Mouse (Mus musculus): ENCODE results near the gene Oip5. TPM values are rescaled to one million over a fixed set of nuclear protein-coding genes. Genes with fewer than 3 reads are reported as not detected.
"Not testable (repeated sequence)": the region's sequence is repeated elsewhere in the genome, so short reads cannot be mapped to it uniquely, and the experiment has no call there.

Oip5 gene
- 13.2 and 14.3 TPM in 2 replicates for polyA plus RNA-seq (2015; fragmentation: Nextera tagmentation; extraction: Ambion mirVana)

DNA sequence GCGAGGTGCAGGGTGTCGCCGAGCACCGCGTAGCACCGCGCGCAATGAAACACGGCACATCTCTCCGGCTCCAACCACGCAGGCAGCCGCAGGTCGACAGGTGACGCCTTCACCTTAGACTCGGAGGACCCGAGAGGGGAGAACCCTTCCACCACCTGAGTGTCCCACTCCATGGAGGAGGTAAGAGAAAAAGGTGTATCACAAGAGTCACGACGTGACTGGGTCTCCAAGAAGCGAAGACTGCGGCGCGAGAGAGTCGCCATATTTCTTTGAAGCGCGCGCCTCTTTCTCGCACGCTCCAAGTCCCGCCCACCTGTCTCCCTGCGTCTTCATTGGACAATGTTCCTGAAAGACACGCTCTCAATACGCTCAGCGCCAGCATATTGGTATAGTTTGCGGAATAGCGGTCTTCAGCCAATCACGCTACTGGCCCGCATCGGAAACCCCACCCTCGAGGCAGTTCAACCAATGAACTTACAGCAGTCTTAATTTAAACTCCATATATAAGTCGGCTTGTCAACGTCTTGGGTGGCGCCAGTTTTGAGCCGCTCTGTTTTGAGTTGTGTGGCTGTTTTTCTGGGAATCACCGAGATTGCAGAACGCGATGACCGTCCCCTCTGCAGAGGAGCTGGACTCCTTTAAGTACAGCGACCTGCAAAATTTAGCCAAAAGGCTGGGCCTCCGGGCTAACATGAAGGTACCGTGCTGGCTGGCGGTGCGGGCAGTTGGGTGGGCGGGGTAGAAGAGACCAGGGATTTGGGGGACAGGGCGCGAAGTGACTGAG is at the start of gene Oip5, which contains the start of gene Nusap1:
Gene Oip5, minus strand, starts transcription at position 271 of the 784 bp plus-strand sequence.
Gene Nusap1, plus strand, starts transcription at position 100 of the 784 bp plus-strand sequence.
- Histone ChIP-seq H3K4me2 (replicated peaks) (peak within 1 kb of the TSS; percentile 84), H3K27me3 (no peaks in the 10 kb centered on the region), H3K9ac (replicated peaks) (peak within 1 kb of the TSS; percentile 53), H3K27ac (replicated peaks) (peak within 1 kb of the TSS; percentile 28; the same call in 1 of the 2 replicates), H3K4me3 (peak within 1 kb of the TSS; percentile 76), H3K9me3 (no peaks in the 10 kb centered on the region), H3K36me3 (no peaks in the 10 kb centered on the region), H3K4me1 (peaks cover 31% of the 10 kb centered on the region)
- WGBS: under 1% methylated on average over 55 of the region's 55 CpGs
- ATAC-seq (replicated peaks): peak; percentile 100

DNA sequence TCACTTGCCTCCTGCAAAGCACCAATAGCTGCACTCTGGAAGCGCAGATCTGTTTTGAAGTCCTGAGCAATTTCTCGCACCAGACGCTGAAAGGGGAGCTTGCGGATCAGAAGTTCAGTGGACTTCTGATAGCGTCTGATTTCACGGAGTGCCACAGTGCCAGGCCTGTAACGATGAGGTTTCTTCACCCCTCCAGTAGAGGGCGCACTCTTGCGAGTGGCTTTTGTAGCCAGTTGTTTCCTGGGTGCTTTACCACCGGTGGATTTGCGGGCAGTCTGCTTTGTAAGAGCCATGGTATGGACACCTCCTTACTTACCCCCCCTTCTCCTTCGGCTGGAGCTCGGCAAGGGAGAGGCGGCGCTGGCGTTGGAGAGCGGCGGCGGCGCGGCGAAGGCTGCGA is 47.5 kb upstream of the Oip5 start:
- H3K9ac ChIP-seq (replicated peaks); ATAC-seq (replicated peaks); H3K36me3 ChIP-seq; H3K27ac ChIP-seq (replicated peaks); H3K27me3 ChIP-seq; H3K4me3 ChIP-seq; H3K9me3 ChIP-seq; H3K4me2 ChIP-seq (replicated peaks): not testable (repeated sequence)
- WGBS: 78% methylated on average over 20 of the region's 23 CpGs
- peaks cover 13% of the 10 kb centered on the region for H3K4me1 ChIP-seq

DNA sequence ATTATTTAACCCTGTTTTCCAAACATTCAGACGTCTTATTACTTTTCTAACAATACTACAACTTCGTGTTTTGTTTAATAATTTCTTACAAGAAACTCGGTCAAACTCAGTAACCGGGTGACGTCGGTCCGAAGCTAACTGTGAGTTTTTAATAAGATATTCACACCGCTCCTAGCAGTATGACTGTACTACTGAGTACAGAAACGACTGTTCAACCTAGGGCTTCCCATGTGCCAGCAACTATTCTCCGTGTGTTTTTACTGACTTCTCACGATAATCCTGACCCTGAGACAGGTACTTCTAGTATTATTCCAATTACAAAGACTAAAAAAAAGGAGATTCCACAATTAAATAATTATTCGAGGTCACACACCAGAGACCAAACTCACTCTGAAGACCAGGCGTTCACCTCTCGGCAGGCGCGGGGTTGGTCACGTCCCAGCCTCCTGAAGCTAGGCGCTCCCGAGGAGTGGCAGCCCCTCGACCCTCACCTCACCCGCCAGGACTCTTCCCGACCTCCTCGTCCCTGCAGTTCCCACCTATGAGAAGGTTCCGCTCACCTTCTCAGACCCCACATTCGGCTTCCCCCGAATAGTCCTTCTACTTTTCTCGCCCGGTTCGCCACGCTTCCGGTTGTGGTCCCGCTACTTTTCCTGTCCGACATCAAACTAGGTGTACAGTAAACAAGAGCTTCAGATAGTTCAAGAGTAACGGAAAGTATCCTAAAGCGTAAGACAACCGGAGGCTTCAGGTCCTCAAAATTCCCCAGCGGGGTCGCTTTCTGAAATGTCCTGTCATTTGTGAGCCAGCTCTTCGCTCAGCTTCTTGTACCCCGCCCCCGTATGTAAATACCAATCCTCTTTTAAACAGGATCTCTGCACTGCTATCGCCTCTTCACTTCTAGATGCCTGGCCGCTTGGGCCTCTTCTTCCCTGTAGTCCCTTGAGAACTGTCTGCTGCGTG is 44.2 kb upstream of the Oip5 start, which contains the start of gene Ndufaf1:
Gene Ndufaf1, minus strand, starts transcription at position 608 of the 963 bp plus-strand sequence.
- Histone ChIP-seq H3K4me1 (peaks cover 13% of the 10 kb centered on the region), H3K4me3 (peak within 1 kb of the TSS; percentile 93), H3K27me3 (no peaks in the 10 kb centered on the region), H3K9me3 (no peaks in the 10 kb centered on the region), H3K9ac (replicated peaks) (peak within 1 kb of the TSS; percentile 85), H3K36me3 (peaks cover 12% of the 10 kb centered on the region), H3K4me2 (replicated peaks) (peak within 1 kb of the TSS; percentile 89), H3K27ac (replicated peaks) (no peak within 1 kb of the TSS)
- ATAC-seq (replicated peaks): peak; percentile 91
- WGBS: 1% methylated on average over 44 of the region's 44 CpGs

DNA sequence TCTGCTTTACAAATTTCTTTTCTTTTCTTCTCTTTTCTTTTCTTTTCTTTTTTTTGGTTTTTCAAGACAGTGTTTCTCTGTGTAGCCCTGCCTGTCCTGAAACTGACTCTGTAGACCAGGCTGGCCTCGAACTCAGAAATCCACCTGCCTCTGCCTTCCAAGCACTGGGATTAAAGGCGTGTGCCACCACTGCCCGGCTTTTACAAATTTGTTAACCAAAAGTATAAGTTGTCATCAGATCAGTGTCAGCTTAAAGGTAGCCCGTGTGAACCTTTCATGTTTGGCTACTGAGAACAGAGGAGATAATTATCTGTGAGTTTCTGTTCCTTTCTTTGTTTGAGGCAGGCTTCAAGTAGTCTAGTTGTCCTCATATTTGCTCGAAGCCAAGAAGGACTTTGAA is 26.0 kb upstream of the Oip5 start:
- WGBS: 94% methylated on average over 5 of the region's 5 CpGs
- H3K27ac ChIP-seq (replicated peaks): no peak overlapping the region
- ATAC-seq (replicated peaks): no peak
- H3K4me2 ChIP-seq (replicated peaks): no peak overlapping the region
- no peak overlapping the region for H3K9ac ChIP-seq (replicated peaks)
- H3K9me3 ChIP-seq: no peaks in the 10 kb centered on the region
- H3K4me1 ChIP-seq: no peaks in the 10 kb centered on the region
- no peak overlapping the region for H3K4me3 ChIP-seq
- H3K36me3 ChIP-seq: peaks cover 43% of the 10 kb centered on the region
- H3K27me3 ChIP-seq: no peaks in the 10 kb centered on the region

DNA sequence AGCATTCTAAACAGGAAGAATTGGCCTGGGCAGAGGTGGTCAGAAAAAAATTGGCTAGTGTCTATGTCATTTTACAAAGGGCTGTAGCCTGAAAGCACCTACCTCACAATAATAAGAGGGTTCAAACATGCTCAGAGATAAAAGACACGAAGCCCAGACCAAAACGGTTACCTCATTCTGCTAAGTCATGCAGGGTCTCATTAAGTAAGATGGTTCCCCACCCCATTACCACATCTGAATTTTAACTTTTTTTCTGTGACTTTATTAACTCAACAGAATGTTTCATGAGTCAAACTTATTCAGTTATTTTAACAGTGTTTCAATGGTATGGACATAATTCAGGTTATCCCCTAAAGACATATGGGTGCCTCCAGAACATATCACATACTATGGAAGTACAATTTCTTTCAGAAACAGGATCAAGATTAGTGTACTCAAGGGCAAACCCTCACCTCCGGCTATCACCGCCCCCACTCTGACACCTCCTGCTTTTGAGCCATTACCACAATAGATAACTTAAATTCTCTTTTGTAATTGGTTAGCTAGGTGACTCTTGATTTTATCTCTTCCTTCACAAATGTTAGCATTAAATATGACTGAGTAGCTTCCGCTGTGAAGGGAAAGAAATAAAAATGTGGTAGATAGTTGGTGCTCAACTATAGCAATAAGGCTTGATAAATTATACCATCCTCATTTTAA is 23.1 kb upstream of the Oip5 start:
- no peak for ATAC-seq (replicated peaks)
- Histone ChIP-seq H3K4me2 (replicated peaks) (no peak overlapping the region), H3K4me3 (no peak overlapping the region), H3K4me1 (no peaks in the 10 kb centered on the region), H3K9ac (replicated peaks) (no peak overlapping the region), H3K27ac (replicated peaks) (no peak overlapping the region), H3K9me3 (no peaks in the 10 kb centered on the region), H3K27me3 (no peaks in the 10 kb centered on the region), H3K36me3 (peaks cover 36% of the 10 kb centered on the region)
- 89% methylated on average over 5 of the region's 5 CpGs for WGBS

GRCm38 (mm10) chr2:119636781-119637180 is 18.5 kb upstream of the Oip5 start:
- Histone ChIP-seq H3K27me3 (no peaks in the 10 kb centered on the region), H3K9me3 (no peaks in the 10 kb centered on the region), H3K36me3 (peaks cover 40% of the 10 kb centered on the region), H3K27ac (replicated peaks) (no peak overlapping the region), H3K9ac (replicated peaks) (no peak overlapping the region), H3K4me3 (no peak overlapping the region), H3K4me2 (replicated peaks) (no peak overlapping the region), H3K4me1 (no peaks in the 10 kb centered on the region)
- WGBS: 91% methylated on average over 1 of the region's 1 CpGs
- no peak for ATAC-seq (replicated peaks)

DNA sequence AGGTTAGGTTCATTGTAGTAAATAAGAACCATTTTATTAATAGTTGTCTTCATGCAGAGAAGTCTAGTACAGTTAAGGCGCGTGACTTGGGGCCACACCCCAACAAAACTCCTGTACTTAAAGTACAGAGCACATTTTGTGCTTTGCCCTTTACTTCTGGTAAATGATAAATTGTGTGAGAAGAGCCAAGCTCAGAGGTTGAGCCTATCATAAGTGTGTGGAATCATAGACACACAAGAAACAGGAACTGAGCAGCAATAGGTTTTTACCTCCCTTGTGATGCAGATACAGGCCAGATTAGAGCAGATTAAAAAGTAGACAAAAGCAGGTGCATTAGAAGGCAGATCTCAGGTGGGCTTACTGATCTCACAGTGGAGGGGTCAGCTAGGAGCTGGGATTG is 3.0 kb upstream of the Oip5 start:
- Histone ChIP-seq H3K4me2 (replicated peaks) (peak overlapping the region; percentile 24), H3K27me3 (no peaks in the 10 kb centered on the region), H3K36me3 (0 out of 2 replicates have a peak, but pooled peaks cover 8% of the 10 kb centered on the region), H3K4me3 (peak overlapping the region; percentile 9; the same call in 1 of the 2 replicates), H3K27ac (replicated peaks) (no peak overlapping the region), H3K4me1 (peaks cover 31% of the 10 kb centered on the region), H3K9me3 (no peaks in the 10 kb centered on the region), H3K9ac (replicated peaks) (no peak overlapping the region)
- ATAC-seq (replicated peaks): no peak
- WGBS: 95% methylated on average over 2 of the region's 2 CpGs

GRCm38 (mm10) chr2:119619002-119619401 is 733 bp upstream of the Oip5 start:
- WGBS: 5% methylated on average over 6 of the region's 6 CpGs

DNA sequence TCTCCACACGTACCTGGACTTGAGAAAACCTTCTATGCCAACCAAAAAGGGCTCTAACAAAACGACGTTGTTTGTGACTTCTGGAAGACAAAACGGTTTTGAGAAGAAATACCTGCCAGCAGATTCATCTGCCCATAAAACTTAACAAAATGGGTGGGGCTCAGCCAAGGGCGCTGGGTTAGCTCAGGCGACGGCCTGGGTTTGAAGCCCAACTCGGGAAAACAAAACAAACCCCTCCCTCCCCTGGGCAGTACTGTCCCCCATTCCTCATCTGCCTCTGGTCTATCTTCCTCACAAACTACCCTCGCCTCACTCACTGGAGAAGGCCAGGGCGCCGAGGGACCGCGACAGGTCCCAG is 449 bp downstream of the Oip5 start:
- Histone ChIP-seq H3K4me2 (replicated peaks) (peak overlapping the region; percentile 84), H3K27ac (replicated peaks) (peak overlapping the region; percentile 28; the same call in 1 of the 2 replicates)
- WGBS: under 1% methylated on average over 13 of the region's 13 CpGs

More at GRCm38 (mm10) chr2:119619002-119619401, 733 bp upstream of the Oip5 start:
- ATAC-seq (replicated peaks); H3K27me3 ChIP-seq; H3K9me3 ChIP-seq; H3K36me3 ChIP-seq: not testable (repeated sequence)
- Histone ChIP-seq H3K4me1 (peaks cover 31% of the 10 kb centered on the region), H3K9ac (replicated peaks) (peak overlapping the region; percentile 31; the same call in 1 of the 2 replicates), H3K27ac (replicated peaks) (0 out of 2 replicates have a peak overlapping the region, but pooled peaks have one; percentile 12), H3K4me3 (peak overlapping the region; percentile 76), H3K4me2 (replicated peaks) (peak overlapping the region; percentile 84)

DNA sequence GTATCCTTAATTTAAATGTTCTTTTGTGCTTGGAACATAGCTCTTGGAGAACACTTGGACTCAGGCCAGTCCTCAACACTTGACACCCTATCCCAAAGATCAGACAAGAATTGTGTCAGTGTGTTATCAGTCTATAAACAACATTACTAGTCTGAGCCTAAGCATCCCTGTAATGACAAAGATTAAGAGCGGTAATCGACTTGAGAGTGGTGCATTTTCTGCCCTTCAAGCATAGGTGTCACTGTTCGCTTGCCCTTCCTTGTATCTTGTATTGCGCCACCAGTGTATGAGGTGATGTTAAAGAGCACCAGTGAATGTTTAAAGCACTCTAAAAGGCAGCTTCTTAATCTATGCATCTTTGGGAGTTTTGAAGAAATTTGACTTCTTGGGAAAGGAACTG is 11.2 kb downstream of the Oip5 start:
- H3K4me1 ChIP-seq: no peaks in the 10 kb centered on the region
- H3K9ac ChIP-seq (replicated peaks): no peak overlapping the region
- no peaks in the 10 kb centered on the region for H3K9me3 ChIP-seq
- H3K36me3 ChIP-seq: peaks cover 41% of the 10 kb centered on the region
- no peak overlapping the region for H3K27ac ChIP-seq (replicated peaks)
- 95% methylated on average over 4 of the region's 4 CpGs for WGBS
- no peak overlapping the region for H3K4me2 ChIP-seq (replicated peaks)
- no peaks in the 10 kb centered on the region for H3K27me3 ChIP-seq
- ATAC-seq (replicated peaks): no peak
- H3K4me3 ChIP-seq: no peak overlapping the region

More for the DNA sequence above, 449 bp downstream of the Oip5 start:
- Histone ChIP-seq H3K9me3 (no peaks in the 10 kb centered on the region), H3K4me3 (peak overlapping the region; percentile 76), H3K27me3 (no peaks in the 10 kb centered on the region), H3K9ac (replicated peaks) (peak overlapping the region; percentile 53), H3K36me3 (no peaks in the 10 kb centered on the region), H3K4me1 (peaks cover 31% of the 10 kb centered on the region)
- ATAC-seq (replicated peaks): no peak

DNA sequence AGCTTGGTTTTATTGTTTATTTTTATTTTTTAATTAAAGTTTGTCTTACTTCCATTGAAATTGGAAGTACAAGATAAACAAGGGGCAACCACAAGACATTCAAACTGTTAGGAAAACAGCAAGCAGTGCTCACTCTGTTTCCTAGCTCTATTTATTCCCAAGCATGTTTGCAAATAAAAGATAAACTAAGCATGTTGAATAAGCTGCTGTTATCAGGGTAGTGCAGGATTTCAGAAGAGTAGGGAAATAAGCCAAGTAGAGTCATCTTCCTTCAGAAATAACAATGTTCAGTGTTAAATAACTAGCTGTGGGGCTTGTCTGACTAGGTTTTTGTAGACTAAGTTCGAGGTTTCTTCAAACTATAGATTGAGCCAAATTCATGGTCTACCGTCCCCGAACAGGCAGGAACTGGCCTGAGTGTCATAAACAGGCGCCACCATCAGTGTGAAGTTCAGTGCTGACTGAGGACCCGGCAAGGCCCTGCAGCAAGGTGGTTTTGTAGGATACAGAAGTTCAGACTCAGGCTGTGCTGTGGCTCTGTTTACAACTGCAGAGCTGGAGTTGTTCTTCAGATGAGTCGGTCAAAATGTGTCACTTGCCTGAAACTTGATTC is 12.8 kb downstream of the Oip5 start:
- 91% methylated on average over 6 of the region's 6 CpGs for WGBS
- Histone ChIP-seq H3K36me3 (peaks cover 39% of the 10 kb centered on the region), H3K9me3 (no peaks in the 10 kb centered on the region), H3K27ac (replicated peaks) (no peak overlapping the region), H3K9ac (replicated peaks) (no peak overlapping the region), H3K4me2 (replicated peaks) (no peak overlapping the region), H3K4me3 (no peak overlapping the region), H3K27me3 (no peaks in the 10 kb centered on the region), H3K4me1 (peaks cover 9% of the 10 kb centered on the region)
- ATAC-seq (replicated peaks): no peak

Data from forebrain, embryonic 15.5 days (tissue).